Mouse (Mus musculus) cortical plate, adult 2 months (tissue): Measurements from ENCODE around the gene Eif2ak4.

ENCODE experiments used
- CTCF ChIP-seq: fragments of 200-500 bp; IDR thresholded peaks from 2 replicates; pipeline ENCODE4 v1.5.1; 2011; ENCODE audit warnings: mild to moderate bottlenecking, control low read depth, low read length; ENCODE audit not compliant: insufficient read depth; ENCODE audit errors: extremely low read depth
- POLR2A ChIP-seq: fragments of 200-500 bp; IDR thresholded peaks from 2 replicates; pipeline ENCODE4 v1.6.1; 2011; ENCODE audit warnings: mild to moderate bottlenecking, low read length, control low read depth; ENCODE audit not compliant: insufficient read depth; ENCODE audit errors: extremely low read depth

GRCm38 (mm10) chr2:118524811-118525210, 136.4 kb downstream of the Eif2ak4 start:
- TF ChIP-seq POLR2A = no peak
- TF ChIP-seq CTCF = no peak
